Mouse (Mus musculus) ES-E14 (cell line): ENCODE measurements at regions not wholly inside any gene's neighbourhood (a gene's known extent, or its start where the extent isn't known, plus 50 kb on each side); places are given as distances from the start of the nearest gene placed in this dataset.

Source experiments
- DNase-seq: peaks from one replicate; pipeline ENCODE4 v3.0.0-alpha.2; 2013; ENCODE audit warnings: low read depth, low spot score
- H3K27ac ChIP-seq: 2 replicates; pipeline ENCODE4 v1.5.1; 2012; ENCODE audit warnings: low read depth, mild to moderate bottlenecking, low read length, moderate library complexity, mixed read lengths; ENCODE audit not compliant: poor library complexity, insufficient read depth, severe bottlenecking
- H3K36me3 ChIP-seq: 2 replicates; pipeline ENCODE4 v1.6.1; 2012; ENCODE audit warnings: mild to moderate bottlenecking, low read length, moderate library complexity, mixed read lengths; ENCODE audit not compliant: control insufficient read depth, poor library complexity, insufficient read depth, severe bottlenecking
- H3K4me1 ChIP-seq, 2 experiments: fragments of 150-350 bp in 1 of 2; sonication (generic) in 1 of 2; 2 replicates each; pipeline ENCODE4 v1.6.1; 2012; ENCODE audit warnings: low read length in 2 of 2, mild to moderate bottlenecking in 1 of 2, mixed read lengths in 1 of 2; ENCODE audit not compliant: control insufficient read depth in 2 of 2, insufficient read depth in 2 of 2, poor library complexity in 1 of 2
- H3K4me3 ChIP-seq, 2 experiments: fragments of 150-350 bp in 1 of 2; sonication (generic) in 1 of 2; 2 replicates each; pipeline ENCODE4 v1.5.1; 2012; ENCODE audit warnings: low read length in 2 of 2, low read depth in 1 of 2, mild to moderate bottlenecking in 1 of 2, mixed read lengths in 1 of 2; ENCODE audit not compliant: insufficient read depth in 1 of 2, poor library complexity in 1 of 2, severe bottlenecking in 1 of 2
- H3K9ac ChIP-seq: 2 replicates; pipeline ENCODE4 v1.6.1; 2012; ENCODE audit warnings: low read depth, mild to moderate bottlenecking, low read length, mixed read lengths; ENCODE audit not compliant: poor library complexity, insufficient read depth, severe bottlenecking
- H3K9me3 ChIP-seq: fragments of 150-350 bp; sonication (generic); 2 replicates; pipeline ENCODE4 v1.6.1; 2012; ENCODE audit warnings: low read depth, mild to moderate bottlenecking, low read length; ENCODE audit not compliant: control insufficient read depth, insufficient read depth
- CHD2 ChIP-seq: IDR thresholded peaks from 2 replicates; pipeline ENCODE4 v1.6.1; 2014; ENCODE audit warnings: mild to moderate bottlenecking, low read depth, low read length, inconsistent platforms
- HCFC1 ChIP-seq: IDR thresholded peaks from 2 replicates; pipeline ENCODE4 v1.6.1; 2012; ENCODE audit warnings: low read length, inconsistent platforms, borderline replicate concordance; ENCODE audit not compliant: insufficient read depth
- MAFK ChIP-seq: IDR thresholded peaks from 2 replicates; pipeline ENCODE4 v1.6.1; 2014; ENCODE audit warnings: mild to moderate bottlenecking, low read depth, low read length, inconsistent platforms; ENCODE audit not compliant: insufficient read depth
- ZC3H11A ChIP-seq: IDR thresholded peaks from 2 replicates; pipeline ENCODE4 v1.6.1; 2012; ENCODE audit warnings: low read depth, mild to moderate bottlenecking, inconsistent platforms, low read length, borderline replicate concordance
- ZNF384 ChIP-seq: IDR thresholded peaks from 2 replicates; pipeline ENCODE4 v1.6.1; 2012; ENCODE audit warnings: low read depth, low read length, inconsistent platforms
- in situ Hi-C, 2 experiments: fragments of 600-800 bp; cut with MboI; formaldehyde crosslinking; loops; one replicate each; pipeline ENCODE4 v1.15.1; 2025; ENCODE audit warnings: low sequenced_read_pairs in 2 of 2, inconsistent platforms in 1 of 2; ENCODE audit not compliant: unreplicated experiment in 2 of 2

DNA sequence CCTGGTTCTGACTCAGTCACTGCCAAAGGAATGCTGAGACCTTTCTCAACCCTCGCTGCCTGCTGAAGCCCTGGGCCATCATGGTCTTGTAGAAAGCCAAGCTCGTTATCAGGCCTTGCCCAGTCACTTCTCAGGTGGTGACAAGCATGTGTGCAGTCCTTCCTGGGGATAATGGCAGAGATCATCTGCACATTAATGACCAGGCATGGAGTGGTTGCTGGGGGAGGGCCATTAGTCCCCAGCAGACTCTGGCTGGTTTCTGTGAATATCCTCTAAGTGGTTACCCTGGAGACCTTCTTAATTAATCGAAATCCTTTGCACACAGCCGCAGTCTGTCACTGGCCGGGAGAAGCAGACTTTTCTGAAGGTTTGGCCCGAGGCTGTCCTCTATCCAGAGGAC, 239.0 kb downstream of the Sipa1l2 start:
- Histone ChIP-seq H3K36me3 (no peaks in the 10 kb centered on the region), H3K4me3 (no peak overlapping the region), H3K4me1 (peaks cover 11 to 13% of the 10 kb centered on the region in 2 experiments), H3K9ac (no peak overlapping the region), H3K27ac (no peak overlapping the region), H3K9me3 (no peaks in the 10 kb centered on the region)
- in situ Hi-C loops = no loop called here
- TF ChIP-seq ZC3H11A = no peak
- no peak for TF ChIP-seq MAFK
- no peak for TF ChIP-seq HCFC1
- no peak for TF ChIP-seq ZNF384
- TF ChIP-seq CHD2 = no peak
- DNase-seq = no peak

DNA sequence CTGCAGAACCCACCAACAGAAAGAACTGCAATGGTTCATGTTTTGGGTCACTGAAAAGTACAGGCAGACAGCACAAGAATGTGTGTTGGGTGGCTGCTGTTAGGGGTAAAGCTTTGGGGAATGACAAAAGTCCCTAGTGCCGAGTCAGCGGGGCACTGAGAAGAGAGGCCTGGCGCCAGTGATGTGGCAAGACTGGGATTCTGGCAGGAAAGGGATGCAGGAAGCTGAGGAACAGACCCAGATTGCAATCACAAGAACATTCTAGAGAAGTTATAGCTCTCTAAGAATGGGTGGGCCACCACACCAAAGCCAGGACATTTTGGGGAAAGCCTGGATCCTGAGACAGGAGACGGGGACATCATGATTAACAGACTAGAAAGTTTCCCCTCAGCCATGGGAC, 241.0 kb downstream of the Sipa1l2 start:
- in situ Hi-C loops = no loop called here
- Histone ChIP-seq H3K27ac (no peak overlapping the region), H3K36me3 (no peaks in the 10 kb centered on the region), H3K9ac (no peak overlapping the region), H3K4me3 (no peak overlapping the region), H3K9me3 (no peaks in the 10 kb centered on the region), H3K4me1 (peaks cover 6 to 9% of the 10 kb centered on the region in 2 experiments)
- TF ChIP-seq ZNF384 (no peak), HCFC1 (no peak), ZC3H11A (no peak), CHD2 (no peak), MAFK (no peak)
- no peak for DNase-seq

DNA sequence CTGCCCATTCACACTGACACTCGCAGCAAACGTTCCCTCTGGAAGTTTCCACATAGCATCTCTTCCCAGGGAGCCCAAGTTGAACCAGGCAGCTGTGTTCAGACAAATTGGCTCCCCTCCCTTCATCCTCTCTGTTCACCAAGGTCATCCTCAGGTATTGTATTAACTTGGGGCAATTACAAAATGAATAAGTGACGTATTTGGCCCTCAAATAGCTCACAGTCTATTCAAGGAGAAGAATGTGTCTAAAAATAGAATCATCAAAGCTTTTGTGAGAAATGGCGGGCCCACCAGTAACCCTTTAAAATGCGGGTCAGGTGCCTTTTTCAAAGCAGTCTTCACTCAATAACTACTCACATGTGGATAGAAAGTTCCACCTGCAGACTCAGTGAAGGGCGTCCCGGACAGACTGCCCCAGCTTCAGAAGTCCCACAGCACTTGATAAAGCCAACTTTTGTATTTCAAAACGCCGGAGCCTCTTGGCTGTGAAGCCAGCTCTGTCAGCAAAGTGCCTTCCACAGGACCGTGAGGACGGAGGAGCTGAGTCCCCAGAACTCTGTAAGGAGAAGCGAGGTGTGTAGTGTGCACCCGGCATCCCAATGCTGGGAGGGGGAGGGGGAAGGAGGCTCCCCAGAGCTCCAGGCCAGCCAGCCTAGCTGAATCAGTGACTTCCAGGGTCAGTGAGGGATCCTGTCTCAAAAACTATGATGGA, 241.9 kb downstream of the Sipa1l2 start:
- H3K4me3 ChIP-seq = no peak overlapping the region
- peak; percentile 47 for DNase-seq
- TF ChIP-seq ZNF384 (no peak), ZC3H11A (no peak), CHD2 (no peak; the same call in 1 of the 2 replicates), MAFK (no peak), HCFC1 (no peak)
- peaks cover 4 to 9% of the 10 kb centered on the region in 2 experiments for H3K4me1 ChIP-seq
- no peak overlapping the region for H3K27ac ChIP-seq
- no peak overlapping the region for H3K9ac ChIP-seq
- H3K36me3 ChIP-seq = no peaks in the 10 kb centered on the region
- in situ Hi-C loops = no loop called here
- H3K9me3 ChIP-seq = no peaks in the 10 kb centered on the region

DNA sequence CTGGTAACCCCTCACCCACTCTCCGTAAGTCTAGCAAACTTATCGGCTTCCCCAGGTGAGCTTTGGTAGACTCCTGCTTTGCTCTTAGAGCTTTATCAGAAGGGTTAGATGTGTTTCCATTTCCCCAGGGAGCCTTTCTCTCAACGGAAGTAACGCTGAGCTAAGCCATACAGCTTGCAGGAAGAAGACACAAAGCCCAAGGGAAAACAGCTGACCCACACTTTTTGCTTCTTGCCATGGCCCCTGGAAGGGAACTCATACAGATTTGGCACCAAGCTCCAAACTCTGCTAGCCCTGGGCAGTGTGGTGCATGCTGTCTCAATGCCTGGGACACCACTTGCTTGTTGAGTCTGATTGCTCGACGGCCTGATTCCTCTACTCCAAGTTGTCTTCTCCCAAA, 242.6 kb downstream of the Sipa1l2 start:
- in situ Hi-C loops = no loop called here
- no peaks in the 10 kb centered on the region for H3K9me3 ChIP-seq
- H3K9ac ChIP-seq = no peak overlapping the region
- no peak for DNase-seq
- no peaks in the 10 kb centered on the region for H3K36me3 ChIP-seq
- no peak overlapping the region for H3K4me3 ChIP-seq
- peaks cover 4 to 9% of the 10 kb centered on the region in 2 experiments for H3K4me1 ChIP-seq
- TF ChIP-seq ZNF384 = no peak
- no peak for TF ChIP-seq MAFK
- no peak for TF ChIP-seq HCFC1
- TF ChIP-seq ZC3H11A = no peak
- no peak for TF ChIP-seq CHD2
- H3K27ac ChIP-seq = no peak overlapping the region
